Mouse (Mus musculus) E14TG2a.4 (cell line): ENCODE results near the gene Ttll10.

ENCODE experiments used
- CTCF ChIP-seq: conservative IDR thresholded peaks from 2 replicates; pipeline ENCODE4 v1.5.1; 2014; ENCODE audit warnings: low read length
- NANOG ChIP-seq: IDR thresholded peaks from 2 replicates; pipeline ENCODE4 v1.6.1; 2014; ENCODE audit warnings: borderline replicate concordance, low read length, mixed read lengths
- POU5F1 ChIP-seq: IDR thresholded peaks from 2 replicates; pipeline ENCODE4 v1.6.1; 2014; ENCODE audit warnings: low read length, borderline replicate concordance

- TF ChIP-seq CTCF (no peak), POU5F1 (no peak), NANOG (no peak)
Measured at GRCm38 (mm10) chr4:156069701-156070100, 10.5 kb upstream of the Ttll10 start.
